Mouse (Mus musculus) embryonic facial prominence, embryonic 15.5 days (tissue): ENCODE results near the gene Myl9. TPM values are rescaled to one million over a fixed set of nuclear protein-coding genes. Genes with fewer than 3 reads are reported as not detected.
A peak's percentile ranks its signal among the peaks of the same experiment; 100 is the strongest.

Experiments used
- ATAC-seq: fragments of 200-750 bp; cut with Nextera tagmentation; 2 replicates; pipeline ENCODE4 v1.8.0; 2017; ENCODE audit warnings: low read depth, moderate TSS enrichment; ENCODE audit not compliant: insufficient number of reproducible peaks, low FRiP score, low TSS enrichment
- H3K27ac ChIP-seq: fragments of 300-500 bp; sonication (generic); replicated peaks from 2 replicates; pipeline ENCODE4 v1.5.1; 2015; ENCODE audit warnings: mild to moderate bottlenecking, inconsistent platforms
- H3K27me3 ChIP-seq: fragments of 300-500 bp; sonication (generic); 2 replicates; pipeline ENCODE4 v1.6.1; 2015; ENCODE audit warnings: inconsistent platforms
- H3K36me3 ChIP-seq: fragments of 300-500 bp; sonication (generic); 2 replicates; pipeline ENCODE4 v1.6.1; 2015; ENCODE audit warnings: mild to moderate bottlenecking, inconsistent platforms
- H3K4me1 ChIP-seq: fragments of 300-500 bp; sonication (generic); 2 replicates; pipeline ENCODE4 v1.6.1; 2015; ENCODE audit warnings: inconsistent platforms
- H3K4me2 ChIP-seq: fragments of 300-500 bp; sonication (generic); replicated peaks from 2 replicates; pipeline ENCODE4 v1.6.1; 2015; ENCODE audit warnings: mild to moderate bottlenecking, inconsistent platforms
- H3K4me3 ChIP-seq: fragments of 300-500 bp; sonication (generic); replicated peaks from 2 replicates; pipeline ENCODE4 v1.5.1; 2015; ENCODE audit warnings: mild to moderate bottlenecking, inconsistent platforms
- H3K9ac ChIP-seq: fragments of 300-500 bp; sonication (generic); 2 replicates; pipeline ENCODE4 v1.6.1; 2015; ENCODE audit warnings: inconsistent platforms
- H3K9me3 ChIP-seq: fragments of 300-500 bp; sonication (generic); replicated peaks from 2 replicates; pipeline ENCODE4 v1.6.1; 2016; ENCODE audit warnings: inconsistent platforms
- WGBS: fragments of 180-500 bp; shearing (Covaris S2); methylation state at CpG from one replicate; pipeline ENCODE4 v1.1.7; 2015; 5-methylcytosine and 5-hydroxymethylcytosine counted together
- polyA plus RNA-seq: library from polyadenylated mRNA; unstranded; fragments of >200 nt; fragmentation: Nextera tagmentation; extraction: Ambion mirVana; gene quantifications from 2 replicates; pipeline ENCODE4 v1.2.1, GENCODE M21; 2015

Gene Myl9
- polyA plus RNA-seq, 1 experiment from 2014 or later = 251 TPM

DNA sequence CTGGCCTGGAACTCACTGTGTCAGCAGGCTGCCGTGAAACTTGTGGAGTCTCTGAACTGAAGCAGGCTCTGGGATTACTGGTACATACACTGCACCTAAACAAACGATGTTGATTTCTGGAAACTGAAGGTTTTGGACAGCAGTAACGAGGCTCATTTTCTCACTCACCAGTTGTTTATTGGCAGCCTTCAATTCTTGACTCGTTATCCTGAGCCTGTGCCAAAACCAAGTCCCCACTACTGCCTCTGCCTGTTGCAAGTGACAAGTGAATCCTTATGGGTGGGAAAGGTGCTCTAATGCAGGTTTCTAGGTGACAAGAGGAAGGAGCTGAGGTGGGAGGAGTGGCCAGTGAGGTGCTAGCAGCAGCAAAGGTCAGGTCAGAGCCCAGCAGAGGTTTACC lies 33.2 kb upstream of the Myl9 start:
- Histone ChIP-seq H3K36me3 (peaks cover 21% of the 10 kb centered on the region), H3K4me3 (no peak overlapping the region), H3K27me3 (no peaks in the 10 kb centered on the region), H3K9me3 (no peaks in the 10 kb centered on the region), H3K4me2 (no peak overlapping the region), H3K9ac (no peak overlapping the region; the same call in 1 of the 2 replicates), H3K27ac (0 out of 2 replicates have a peak overlapping the region, but pooled peaks have one; percentile 44), H3K4me1 (peaks cover 37% of the 10 kb centered on the region)
- ATAC-seq = no peak
- 44% methylated on average over 4 of the region's 4 CpGs for WGBS

DNA sequence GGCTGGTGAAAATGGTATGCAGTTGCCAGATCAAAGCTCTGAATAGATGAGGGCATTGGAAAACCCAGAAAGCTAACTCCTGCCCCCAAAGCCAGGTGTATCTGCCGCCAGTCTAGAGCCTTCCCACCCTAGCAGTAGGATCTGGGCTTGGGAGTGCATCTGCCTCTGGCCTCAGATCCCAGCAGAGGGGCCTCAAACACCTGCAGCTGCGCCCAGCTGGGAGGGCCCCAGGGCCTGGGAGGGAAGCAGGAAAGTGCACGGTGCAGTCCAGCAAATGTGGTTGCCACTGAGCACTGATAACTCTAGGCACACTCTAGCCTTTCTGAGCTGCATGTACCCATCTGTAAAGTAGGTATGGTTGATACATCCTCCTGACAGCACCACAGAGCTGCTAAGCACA lies 32.0 kb upstream of the Myl9 start:
- Histone ChIP-seq H3K4me1 (peaks cover 34% of the 10 kb centered on the region), H3K27ac (no peak overlapping the region), H3K4me2 (no peak overlapping the region), H3K36me3 (peaks cover 33% of the 10 kb centered on the region), H3K27me3 (no peaks in the 10 kb centered on the region), H3K9me3 (no peaks in the 10 kb centered on the region), H3K9ac (no peak overlapping the region), H3K4me3 (no peak overlapping the region)
- ATAC-seq = no peak
- 41% methylated on average over 3 of the region's 3 CpGs for WGBS

DNA sequence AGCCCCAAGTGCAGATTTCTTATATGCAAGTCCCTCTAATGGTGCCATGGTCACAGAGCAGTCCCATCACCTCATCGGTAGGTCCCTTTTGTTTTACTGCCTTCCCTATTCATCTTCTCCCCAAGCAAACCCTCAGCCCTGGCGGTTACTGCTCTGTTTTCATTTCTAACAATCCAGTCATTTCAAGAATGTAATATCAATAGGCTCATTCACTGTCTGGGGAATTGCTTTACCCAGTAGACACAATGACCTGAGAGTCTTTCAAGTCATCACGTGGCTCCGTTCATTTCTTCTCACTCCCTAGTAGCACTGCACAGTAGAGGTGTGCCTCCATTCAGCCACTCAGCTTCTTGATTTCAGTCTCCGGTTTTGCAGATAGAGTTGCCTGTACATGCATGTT lies 30.8 kb upstream of the Myl9 start:
- no peak overlapping the region for H3K4me3 ChIP-seq
- H3K27ac ChIP-seq = no peak overlapping the region
- peaks cover 34% of the 10 kb centered on the region for H3K4me1 ChIP-seq
- no peak overlapping the region for H3K4me2 ChIP-seq
- peaks cover 42% of the 10 kb centered on the region for H3K36me3 ChIP-seq
- no peaks in the 10 kb centered on the region for H3K27me3 ChIP-seq
- H3K9me3 ChIP-seq = no peaks in the 10 kb centered on the region
- 71% methylated on average over 5 of the region's 5 CpGs for WGBS
- H3K9ac ChIP-seq = no peak overlapping the region
- ATAC-seq = no peak

DNA sequence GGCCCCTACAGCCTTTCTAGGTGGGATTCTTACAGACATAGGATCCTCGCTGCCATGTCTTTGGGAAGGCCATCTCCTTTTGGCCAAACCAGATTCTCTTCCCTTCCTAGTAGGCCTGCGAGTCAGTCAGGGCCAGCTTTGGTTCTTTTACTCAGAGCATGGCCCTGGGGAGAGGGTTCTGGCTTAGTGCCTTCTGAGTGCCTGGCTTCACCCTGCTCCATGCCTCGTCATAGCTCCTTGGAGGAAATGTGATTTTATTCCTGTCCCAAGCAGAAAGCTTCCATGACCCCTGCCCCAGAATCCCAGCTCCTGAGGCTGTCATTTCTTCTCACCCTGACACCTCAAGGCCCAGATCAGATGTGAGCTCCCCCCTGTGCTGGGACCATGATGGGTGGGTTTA lies 27.9 kb upstream of the Myl9 start:
- Histone ChIP-seq H3K36me3 (peaks cover 65% of the 10 kb centered on the region), H3K27ac (no peak overlapping the region), H3K4me1 (peaks cover 11% of the 10 kb centered on the region), H3K9me3 (no peaks in the 10 kb centered on the region), H3K9ac (no peak overlapping the region), H3K27me3 (no peaks in the 10 kb centered on the region), H3K4me2 (no peak overlapping the region), H3K4me3 (no peak overlapping the region)
- ATAC-seq = no peak
- WGBS = 82% methylated on average over 3 of the region's 3 CpGs

DNA sequence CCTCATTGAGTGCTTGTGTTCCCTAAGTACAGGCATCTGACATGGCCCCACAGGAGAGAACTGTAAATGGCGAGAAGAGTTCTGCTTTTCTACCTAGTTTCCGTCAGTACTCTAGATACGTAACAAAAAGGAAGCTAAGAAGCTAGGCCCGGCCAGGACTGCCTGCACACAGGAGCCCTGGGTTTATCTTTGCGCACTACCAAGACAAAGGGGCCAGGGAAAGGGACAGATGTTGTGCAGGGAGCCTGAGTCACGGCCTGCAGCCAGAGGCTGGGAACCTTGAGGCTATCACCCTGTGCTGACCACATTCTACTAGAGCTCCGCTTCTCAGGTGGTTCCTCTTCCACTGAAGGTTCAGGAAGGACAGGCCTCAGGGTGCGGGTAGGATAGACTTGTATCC lies 25.5 kb upstream of the Myl9 start:
- Histone ChIP-seq H3K36me3 (peaks cover 84% of the 10 kb centered on the region), H3K9me3 (no peaks in the 10 kb centered on the region), H3K4me1 (no peaks in the 10 kb centered on the region), H3K4me3 (no peak overlapping the region), H3K27me3 (no peaks in the 10 kb centered on the region), H3K4me2 (no peak overlapping the region), H3K27ac (no peak overlapping the region), H3K9ac (no peak overlapping the region)
- ATAC-seq = no peak
- WGBS = 87% methylated on average over 8 of the region's 8 CpGs

DNA sequence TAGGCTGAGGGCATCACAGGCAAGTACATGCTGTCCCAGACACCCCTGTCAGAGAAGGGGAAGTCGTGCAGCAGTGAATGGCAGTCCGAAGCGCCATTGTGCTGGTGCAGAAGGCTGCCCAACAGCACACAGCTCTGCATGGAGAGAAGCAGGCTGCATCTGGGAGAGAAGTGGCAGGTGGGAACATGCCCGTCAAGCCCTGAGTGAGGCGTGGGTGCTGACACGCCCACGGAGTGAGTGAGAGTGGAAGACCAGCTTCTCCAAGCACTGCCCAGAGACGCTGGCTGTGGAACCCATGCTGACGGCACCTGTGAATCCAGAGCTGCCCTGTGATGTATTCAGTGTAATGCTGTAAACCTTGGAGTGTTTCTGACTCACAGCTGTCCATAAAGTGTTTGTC lies 18.3 kb upstream of the Myl9 start:
- 81% methylated on average over 9 of the region's 9 CpGs for WGBS
- Histone ChIP-seq H3K4me1 (no peaks in the 10 kb centered on the region), H3K36me3 (peaks cover 90% of the 10 kb centered on the region), H3K9me3 (no peaks in the 10 kb centered on the region), H3K9ac (no peak overlapping the region), H3K27me3 (no peaks in the 10 kb centered on the region), H3K4me2 (no peak overlapping the region), H3K4me3 (no peak overlapping the region), H3K27ac (no peak overlapping the region)
- no peak for ATAC-seq

DNA sequence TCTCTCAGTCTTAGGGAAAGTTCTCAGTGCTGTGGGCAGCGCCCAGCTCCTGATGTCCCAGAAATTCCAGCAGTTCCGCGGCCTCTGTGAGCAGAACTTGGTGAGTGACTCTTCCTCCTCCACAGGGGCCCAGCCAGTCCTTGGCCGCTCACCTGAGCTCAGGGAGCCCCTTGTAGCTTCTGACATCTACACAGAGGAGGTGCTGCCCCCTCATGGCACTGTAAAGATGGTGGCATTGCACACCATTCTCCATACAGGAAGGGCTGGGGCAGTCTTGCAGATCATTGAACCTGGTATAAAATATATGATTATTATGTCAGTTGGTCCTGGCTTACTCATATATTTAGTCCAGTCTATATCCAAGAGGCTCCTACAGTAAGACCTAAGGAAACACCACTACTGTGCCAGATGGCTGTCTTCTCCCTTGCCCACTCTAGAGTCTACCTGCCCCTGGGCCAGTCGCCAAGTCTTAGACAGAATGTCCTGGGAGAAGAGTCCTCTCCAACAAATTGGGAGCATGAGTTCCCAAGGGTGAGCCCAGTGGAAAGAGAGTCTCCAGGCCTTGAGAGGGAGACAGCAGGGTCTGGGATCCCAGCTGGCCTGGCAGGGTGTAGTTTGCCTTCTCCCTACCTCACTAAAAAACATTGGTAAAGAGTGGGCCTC lies 14.2 kb upstream of the Myl9 start:
- WGBS = 85% methylated on average over 5 of the region's 5 CpGs
- no peaks in the 10 kb centered on the region for H3K9me3 ChIP-seq
- ATAC-seq = no peak
- peaks cover 87% of the 10 kb centered on the region for H3K36me3 ChIP-seq
- H3K9ac ChIP-seq = no peak overlapping the region
- H3K4me1 ChIP-seq = no peaks in the 10 kb centered on the region; the same call in 1 of the 2 replicates
- no peak overlapping the region for H3K4me2 ChIP-seq
- no peak overlapping the region for H3K27ac ChIP-seq
- no peak overlapping the region for H3K4me3 ChIP-seq
- no peaks in the 10 kb centered on the region for H3K27me3 ChIP-seq

DNA sequence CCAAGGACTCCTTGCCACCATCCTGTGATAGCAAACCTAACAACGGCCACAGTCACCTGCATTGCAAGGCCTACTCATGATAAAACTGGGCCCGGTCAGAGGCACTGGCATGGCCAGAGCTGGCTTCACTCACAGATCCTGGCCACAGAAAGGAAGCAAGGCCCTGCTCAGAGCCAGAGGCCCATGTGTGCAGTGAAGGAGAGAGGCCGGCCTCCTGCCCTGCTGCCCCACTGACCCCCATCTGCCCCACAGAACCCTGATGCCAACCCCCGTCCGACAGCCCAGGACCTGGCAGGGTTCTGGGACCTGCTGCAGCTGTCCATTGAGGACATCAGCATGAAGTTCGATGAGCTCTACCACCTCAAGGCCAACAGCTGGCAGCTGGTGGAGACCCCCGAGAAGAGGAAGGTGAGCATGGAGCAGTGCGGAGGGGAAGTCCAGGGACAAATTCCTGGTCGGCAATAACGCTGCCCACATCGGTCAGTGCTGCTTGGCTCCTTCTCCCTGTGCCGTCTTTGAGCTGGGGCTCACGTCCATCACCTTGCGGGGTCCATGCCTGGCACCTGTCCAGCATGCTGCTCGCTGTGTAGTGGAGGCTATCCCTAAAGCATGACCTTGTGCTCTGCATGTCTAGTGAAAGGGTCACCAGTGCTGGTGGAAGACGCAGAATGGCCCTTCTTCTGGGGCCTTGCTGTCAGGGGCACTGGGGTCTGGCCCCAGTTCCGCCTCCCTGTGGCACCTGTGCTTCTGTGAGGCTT lies 13.5 kb upstream of the Myl9 start:
- Histone ChIP-seq H3K36me3 (peaks cover 80% of the 10 kb centered on the region), H3K4me2 (no peak overlapping the region), H3K27ac (no peak overlapping the region), H3K9ac (no peak overlapping the region), H3K27me3 (no peaks in the 10 kb centered on the region), H3K4me1 (peaks cover 7% of the 10 kb centered on the region; the same call in 1 of the 2 replicates), H3K9me3 (no peaks in the 10 kb centered on the region), H3K4me3 (no peak overlapping the region)
- 95% methylated on average over 17 of the region's 17 CpGs for WGBS
- ATAC-seq = no peak

DNA sequence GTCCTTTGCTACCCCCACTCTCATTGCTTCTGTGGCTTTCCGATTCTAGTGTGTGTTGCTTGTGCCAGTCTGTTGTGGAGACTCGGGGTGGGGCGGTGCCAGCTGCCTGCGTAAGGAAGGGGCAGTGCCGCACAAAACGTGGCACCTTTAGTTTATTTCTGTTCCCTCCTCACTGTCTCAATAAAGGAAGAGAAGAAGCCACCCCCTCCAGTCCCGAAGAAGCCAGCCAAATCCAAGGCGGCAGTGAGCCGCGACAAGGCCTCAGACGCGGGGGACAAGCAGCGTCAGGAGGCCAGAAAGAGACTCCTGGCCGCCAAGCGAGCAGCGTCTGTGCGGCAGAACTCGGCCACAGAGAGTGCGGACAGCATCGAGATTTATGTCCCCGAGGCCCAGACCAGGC lies 12.7 kb upstream of the Myl9 start:
- ATAC-seq = no peak
- Histone ChIP-seq H3K27me3 (no peaks in the 10 kb centered on the region), H3K9me3 (no peaks in the 10 kb centered on the region), H3K36me3 (peaks cover 72% of the 10 kb centered on the region), H3K4me1 (peaks cover 12% of the 10 kb centered on the region; the same call in 1 of the 2 replicates), H3K4me3 (no peak overlapping the region), H3K9ac (no peak overlapping the region), H3K4me2 (no peak overlapping the region), H3K27ac (no peak overlapping the region)
- WGBS = 93% methylated on average over 21 of the region's 21 CpGs

DNA sequence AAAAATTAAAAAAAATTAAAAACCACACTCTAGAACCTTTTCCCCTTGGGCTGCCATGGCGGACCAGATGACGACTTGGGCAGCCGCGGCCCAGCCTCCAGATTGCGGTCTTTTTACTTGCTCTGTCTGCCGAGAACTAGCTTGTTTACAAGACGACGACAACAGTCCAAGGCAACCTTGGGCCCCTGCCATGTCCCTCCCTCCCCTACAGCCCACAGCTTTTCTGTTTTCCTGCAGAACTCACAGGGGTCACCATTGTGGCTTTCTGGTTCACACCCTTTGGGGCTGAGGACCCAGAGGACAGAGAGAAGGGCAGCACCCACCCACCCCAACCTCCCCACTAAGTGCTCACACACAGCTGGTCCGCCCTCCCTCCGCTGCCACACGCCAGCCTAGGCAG lies 12.1 kb upstream of the Myl9 start:
- no peak overlapping the region for H3K4me3 ChIP-seq
- H3K27ac ChIP-seq = no peak overlapping the region
- H3K9me3 ChIP-seq = no peaks in the 10 kb centered on the region
- no peak overlapping the region for H3K9ac ChIP-seq
- H3K4me2 ChIP-seq = no peak overlapping the region
- ATAC-seq = no peak
- H3K4me1 ChIP-seq = peaks cover 12% of the 10 kb centered on the region; the same call in 1 of the 2 replicates
- no peaks in the 10 kb centered on the region for H3K27me3 ChIP-seq
- 82% methylated on average over 11 of the region's 11 CpGs for WGBS
- peaks cover 66% of the 10 kb centered on the region for H3K36me3 ChIP-seq

DNA sequence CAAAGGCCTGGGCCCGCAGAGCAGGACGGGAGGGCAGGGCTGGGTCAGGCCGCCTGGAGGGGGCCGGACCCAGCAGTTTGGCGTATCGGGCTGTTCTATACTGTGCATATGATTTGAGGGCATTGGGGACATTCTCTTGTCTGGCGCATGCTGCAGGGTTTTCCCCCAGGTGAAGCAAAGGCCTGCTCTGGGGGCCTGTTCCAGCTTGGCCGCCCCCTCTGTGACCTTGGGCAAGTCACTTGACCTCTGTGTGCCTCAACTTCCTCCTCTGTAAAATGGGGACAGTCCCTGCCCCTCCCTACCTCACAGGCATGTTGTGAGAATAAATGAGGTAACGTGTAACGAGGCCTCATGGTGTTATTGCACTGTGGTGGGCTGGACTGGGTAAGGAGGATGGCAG lies 11.2 kb upstream of the Myl9 start:
- peaks cover 57% of the 10 kb centered on the region for H3K36me3 ChIP-seq
- no peaks in the 10 kb centered on the region for H3K9me3 ChIP-seq
- no peaks in the 10 kb centered on the region for H3K27me3 ChIP-seq
- H3K4me2 ChIP-seq = no peak overlapping the region
- H3K9ac ChIP-seq = no peak overlapping the region
- H3K4me3 ChIP-seq = no peak overlapping the region
- WGBS = 91% methylated on average over 10 of the region's 10 CpGs
- H3K27ac ChIP-seq = no peak overlapping the region
- H3K4me1 ChIP-seq = peaks cover 12% of the 10 kb centered on the region; the same call in 1 of the 2 replicates
- no peak for ATAC-seq
